Mouse (Mus musculus) forebrain, postnatal 0 days (tissue): ENCODE measurements around the gene Rrp1. TPM values are rescaled to one million over a fixed set of nuclear protein-coding genes. Genes with fewer than 3 reads are reported as not detected.

Source experiments
- ATAC-seq: fragments of 200-750 bp; cut with Nextera tagmentation; 2 replicates; pipeline ENCODE4 v1.8.0; 2017; ENCODE audit warnings: mild to moderate bottlenecking, moderate library complexity
- DNase-seq: peaks from one replicate; pipeline ENCODE4 v3.0.0-alpha.2; 2015
- H3K27ac ChIP-seq: fragments of 300-500 bp; sonication (generic); 2 replicates; pipeline ENCODE4 v1.5.1; 2014; ENCODE audit warnings: low read depth, mild to moderate bottlenecking, antibody characterized with exemption, low read length, moderate library complexity, mixed read lengths
- H3K27me3 ChIP-seq: fragments of 300-500 bp; sonication (generic); 2 replicates; pipeline ENCODE4 v1.6.1; 2014; ENCODE audit warnings: mild to moderate bottlenecking, low read length, mixed read lengths; ENCODE audit not compliant: insufficient read depth
- H3K36me3 ChIP-seq: fragments of 300-500 bp; sonication (generic); 2 replicates; pipeline ENCODE4 v1.6.1; 2014; ENCODE audit warnings: mild to moderate bottlenecking, moderate library complexity; ENCODE audit not compliant: insufficient read depth
- H3K4me1 ChIP-seq: fragments of 300-500 bp; sonication (generic); 2 replicates; pipeline ENCODE4 v1.6.1; 2014; ENCODE audit warnings: antibody characterized with exemption; ENCODE audit not compliant: insufficient read depth
- H3K4me2 ChIP-seq: fragments of 300-500 bp; sonication (generic); 2 replicates; pipeline ENCODE4 v1.6.1; 2014; ENCODE audit warnings: low read depth, mild to moderate bottlenecking, moderate library complexity
- H3K4me3 ChIP-seq: fragments of 300-500 bp; sonication (generic); 2 replicates; pipeline ENCODE4 v1.5.1; 2014; ENCODE audit warnings: low read depth, low read length, mixed read lengths
- H3K9ac ChIP-seq: fragments of 300-500 bp; sonication (generic); 2 replicates; pipeline ENCODE4 v1.6.1; 2014; ENCODE audit warnings: mild to moderate bottlenecking
- H3K9me3 ChIP-seq: fragments of 300-500 bp; sonication (generic); 2 replicates; pipeline ENCODE4 v1.6.1; 2016; ENCODE audit warnings: low read length
- CTCF ChIP-seq: sonication (generic); IDR thresholded peaks from 2 replicates; pipeline ENCODE4 v1.5.1; 2016; ENCODE audit warnings: antibody characterized with exemption, control low read depth, low read depth
- WGBS: fragments of 180-500 bp; shearing (Covaris S2); extraction: QIAGEN DNeasy Blood & Tissue Kit; methylation state at CpG from one replicate; pipeline ENCODE4 v1.1.7; 2014; 5-methylcytosine and 5-hydroxymethylcytosine counted together
- polyA plus RNA-seq: library from polyadenylated mRNA; unstranded; fragments of >200 nt; fragmentation: Nextera tagmentation; extraction: Ambion mirVana; gene quantifications from 2 replicates; pipeline ENCODE4 v1.2.1, GENCODE M21; 2015
- total RNA-seq: library from RNA; depleted of rRNA; stranded (reverse); fragments of >200 nt; gene quantifications from 2 replicates; pipeline ENCODE4 v1.2.3, GENCODE M21; 2014

Rrp1 gene
- total and polyA plus RNA-seq, 2 experiments from 2014 or later, result 256 to 455 TPM

GRCm38 (mm10) chr10:78396625-78396885 lies 16.3 kb downstream of the Rrp1 start:
- DNase-seq, result no peak
- peak overlapping the region; percentile 4; the same call in 1 of the 2 replicates for H3K4me3 ChIP-seq
- ATAC-seq, result peak; percentile 23
- no peaks in the 10 kb centered on the region for H3K9me3 ChIP-seq
- H3K9ac ChIP-seq, result peak overlapping the region; percentile 19
- 55% methylated on average over 4 of the region's 4 CpGs for WGBS
- peak overlapping the region; percentile 38 for H3K4me2 ChIP-seq
- peak overlapping the region; percentile 83 for H3K27ac ChIP-seq
- peaks cover 22% of the 10 kb centered on the region for H3K36me3 ChIP-seq
- peaks cover 10% of the 10 kb centered on the region; the same call in 1 of the 2 replicates for H3K4me1 ChIP-seq
- H3K27me3 ChIP-seq, result no peaks in the 10 kb centered on the region; the same call in 1 of the 2 replicates
- TF ChIP-seq CTCF, result no peak

- ATAC-seq, result peak; percentile 94
- no peaks in the 10 kb centered on the region; the same call in 1 of the 2 replicates for H3K27me3 ChIP-seq
- peak; percentile 96 for TF ChIP-seq CTCF
- H3K4me1 ChIP-seq, result peaks cover 10% of the 10 kb centered on the region; the same call in 1 of the 2 replicates
- peak overlapping the region; percentile 83 for H3K27ac ChIP-seq
- H3K4me2 ChIP-seq, result peak overlapping the region; percentile 38
- 1% methylated on average over 17 of the region's 17 CpGs for WGBS
- peak overlapping the region; percentile 19 for H3K9ac ChIP-seq
- peak; percentile 98 for DNase-seq
- H3K4me3 ChIP-seq, result peak overlapping the region; percentile 4; the same call in 1 of the 2 replicates
- peaks cover 17% of the 10 kb centered on the region for H3K36me3 ChIP-seq
- no peaks in the 10 kb centered on the region for H3K9me3 ChIP-seq
Measured at GRCm38 (mm10) chr10:78395819-78396624, 16.8 kb downstream of the Rrp1 start.

GRCm38 (mm10) chr10:78395377-78395776 lies 17.5 kb downstream of the Rrp1 start:
- peak overlapping the region; percentile 38; the same call in 1 of the 2 replicates for H3K4me2 ChIP-seq
- H3K9me3 ChIP-seq, result no peaks in the 10 kb centered on the region
- DNase-seq, result peak; percentile 22
- peak overlapping the region; percentile 83 for H3K27ac ChIP-seq
- ATAC-seq, result 0 out of 2 replicates have a peak, but pooled peaks have one; percentile 19
- H3K4me3 ChIP-seq, result no peak overlapping the region
- peaks cover 10% of the 10 kb centered on the region for H3K36me3 ChIP-seq
- no peaks in the 10 kb centered on the region; the same call in 1 of the 2 replicates for H3K27me3 ChIP-seq
- peak; percentile 36; the same call in 1 of the 2 replicates for TF ChIP-seq CTCF
- peaks cover 10% of the 10 kb centered on the region; the same call in 1 of the 2 replicates for H3K4me1 ChIP-seq
- WGBS, result 74% methylated on average over 3 of the region's 3 CpGs
- H3K9ac ChIP-seq, result no peak overlapping the region

GRCm38 (mm10) chr10:78392072-78392471 lies 20.8 kb downstream of the Rrp1 start:
- Histone ChIP-seq H3K4me1 (peaks cover 12% of the 10 kb centered on the region; the same call in 1 of the 2 replicates), H3K9me3 (no peaks in the 10 kb centered on the region), H3K9ac (no peak overlapping the region), H3K27me3 (no peaks in the 10 kb centered on the region; the same call in 1 of the 2 replicates), H3K4me2 (no peak overlapping the region), H3K4me3 (no peak overlapping the region), H3K27ac (no peak overlapping the region), H3K36me3 (no peaks in the 10 kb centered on the region)
- 3% methylated on average over 18 of the region's 18 CpGs for WGBS
- DNase-seq (peak; percentile 84), ATAC-seq (no peak)
- peak; percentile 91 for TF ChIP-seq CTCF

GRCm38 (mm10) chr10:78390982-78391470 lies 21.8 kb downstream of the Rrp1 start:
- TF ChIP-seq CTCF, result no peak
- no peaks in the 10 kb centered on the region; the same call in 1 of the 2 replicates for H3K27me3 ChIP-seq
- WGBS, result 24% methylated on average over 4 of the region's 4 CpGs
- H3K9me3 ChIP-seq, result no peaks in the 10 kb centered on the region
- DNase-seq, result no peak
- no peak overlapping the region for H3K27ac ChIP-seq
- H3K4me3 ChIP-seq, result no peak overlapping the region
- 0 out of 2 replicates have a peak, but pooled peaks cover 7% of the 10 kb centered on the region for H3K4me1 ChIP-seq
- no peak overlapping the region for H3K9ac ChIP-seq
- no peaks in the 10 kb centered on the region for H3K36me3 ChIP-seq
- ATAC-seq, result no peak
- H3K4me2 ChIP-seq, result no peak overlapping the region

GRCm38 (mm10) chr10:78388216-78388980 lies 24.4 kb downstream of the Rrp1 start:
- no peak for TF ChIP-seq CTCF
- ATAC-seq (peak; percentile 71), DNase-seq (peak; percentile 16)
- H3K4me2 ChIP-seq, result no peak overlapping the region
- H3K9me3 ChIP-seq, result no peaks in the 10 kb centered on the region
- H3K4me3 ChIP-seq, result no peak overlapping the region
- no peak overlapping the region for H3K27ac ChIP-seq
- H3K27me3 ChIP-seq, result no peaks in the 10 kb centered on the region; the same call in 1 of the 2 replicates
- H3K9ac ChIP-seq, result peak overlapping the region; percentile 19; the same call in 1 of the 2 replicates
- WGBS, result 40% methylated on average over 20 of the region's 20 CpGs
- H3K4me1 ChIP-seq, result 0 out of 2 replicates have a peak, but pooled peaks cover 3% of the 10 kb centered on the region
- H3K36me3 ChIP-seq, result no peaks in the 10 kb centered on the region
